Mouse (Mus musculus): Measurements from ENCODE around the gene Ly75. TPM values are rescaled to one million over a fixed set of nuclear protein-coding genes. Genes with fewer than 3 reads are reported as not detected.
A peak's percentile ranks its signal among the peaks of the same experiment; 100 is the strongest.

Gene Ly75
- 1.4 TPM in 2 replicates for polyA plus RNA-seq (2016; fragmentation: Nextera tagmentation; extraction: Ambion mirVana)

DNA sequence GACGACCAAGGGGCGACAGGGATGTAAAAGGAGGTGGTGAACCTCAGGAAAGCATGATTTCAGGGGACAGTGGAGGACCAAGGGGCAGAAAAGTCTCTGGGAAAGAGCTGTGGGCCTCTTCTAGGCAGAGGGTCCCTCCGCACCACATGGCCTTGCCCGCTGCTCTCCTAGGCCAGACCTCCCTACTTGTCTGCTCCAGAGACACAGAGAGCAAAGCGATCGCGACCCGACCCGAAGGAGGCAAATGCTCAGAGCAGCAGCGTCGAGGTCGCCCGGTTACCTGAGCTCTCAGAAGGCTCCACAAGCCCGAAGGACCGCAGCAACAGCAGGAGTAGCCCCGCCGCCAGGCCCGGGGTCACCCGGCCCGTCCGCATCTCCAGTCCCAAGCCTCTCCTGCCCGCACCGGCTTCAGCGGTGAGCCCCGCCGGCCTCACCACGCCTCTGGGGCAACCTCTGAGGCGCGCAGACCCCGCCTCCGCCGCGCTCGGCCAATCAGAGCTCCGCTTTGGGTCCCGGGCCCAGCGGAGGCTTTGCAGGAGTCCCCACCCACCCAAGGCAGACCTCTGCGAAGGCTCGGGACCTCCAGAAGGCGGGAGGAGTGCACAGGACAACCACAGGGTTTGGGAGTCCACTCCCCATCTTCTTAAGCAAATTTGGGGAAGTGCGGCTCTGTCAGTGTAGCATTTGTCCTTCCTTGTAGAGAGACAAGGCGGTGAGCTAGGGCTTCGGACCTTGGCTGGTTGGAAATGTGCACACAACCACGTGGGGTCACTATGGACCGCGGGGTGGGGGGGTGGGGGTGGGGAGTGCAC is at the start of gene Ly75:
Gene Ly75, minus strand, starts transcription at position 446 of the 812 bp plus-strand sequence.
- Histone ChIP-seq H3K4me1 (peaks cover 11% of the 10 kb centered on the region; the same call in 1 of the 2 replicates), H3K9me3 (no peaks in the 10 kb centered on the region), H3K27ac (replicated peaks) (no peak within 1 kb of the TSS)

DNA sequence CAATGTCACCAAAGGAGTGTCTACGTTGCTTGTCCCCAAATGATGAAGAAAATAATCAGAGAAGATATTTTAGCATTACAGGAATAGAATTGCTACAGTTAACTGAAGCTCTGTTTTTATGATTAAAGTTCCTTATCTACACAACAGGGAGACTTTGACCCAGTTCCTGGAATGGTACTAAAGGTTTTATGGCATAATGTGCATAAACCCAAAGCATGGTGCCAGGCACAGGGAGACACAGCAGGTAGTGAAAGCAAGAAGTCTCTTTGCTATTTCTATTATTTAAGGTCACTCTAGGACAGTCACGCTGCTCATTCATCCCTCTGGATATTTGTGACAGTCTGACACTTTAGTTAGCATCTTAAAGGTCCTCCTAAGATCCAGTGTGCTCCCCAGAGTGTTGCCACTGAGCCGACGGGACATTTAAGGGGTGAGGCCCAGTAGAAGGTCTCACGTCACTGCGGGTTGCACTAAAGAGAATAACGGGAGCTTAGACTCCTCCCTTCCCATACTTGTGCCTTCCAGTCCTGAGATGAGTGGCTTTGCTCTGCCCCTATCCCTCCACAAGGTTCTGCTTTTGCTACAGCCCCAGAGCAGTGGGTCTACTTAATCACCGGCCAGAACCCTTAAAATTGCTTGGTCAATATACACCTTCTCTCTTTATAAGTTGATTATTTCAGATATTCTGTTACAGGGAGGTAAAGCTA is 47.4 kb upstream of the Ly75 start:
- Histone ChIP-seq H3K27me3 (no peaks in the 10 kb centered on the region), H3K27ac (replicated peaks) (no peak overlapping the region), H3K36me3 (no peaks in the 10 kb centered on the region), H3K4me2 (replicated peaks) (no peak overlapping the region), H3K4me3 (no peak overlapping the region), H3K9me3 (no peaks in the 10 kb centered on the region), H3K9ac (replicated peaks) (no peak overlapping the region), H3K4me1 (no peaks in the 10 kb centered on the region)
- no peak for ATAC-seq (ENCODE audit: low FRiP score, low read depth)
- 78% methylated on average over 8 of the region's 8 CpGs for WGBS

More for the DNA sequence above, at the start of gene Ly75:
- 1% methylated on average over 46 of the region's 46 CpGs for WGBS
- Histone ChIP-seq H3K36me3 (no peaks in the 10 kb centered on the region), H3K9ac (replicated peaks) (peak within 1 kb of the TSS; percentile 59), H3K4me2 (replicated peaks) (peak within 1 kb of the TSS; percentile 83), H3K27me3 (peaks cover 32% of the 10 kb centered on the region), H3K4me3 (peak within 1 kb of the TSS; percentile 52)
- ATAC-seq (ENCODE audit: low FRiP score, low read depth) = peak; percentile 99

DNA sequence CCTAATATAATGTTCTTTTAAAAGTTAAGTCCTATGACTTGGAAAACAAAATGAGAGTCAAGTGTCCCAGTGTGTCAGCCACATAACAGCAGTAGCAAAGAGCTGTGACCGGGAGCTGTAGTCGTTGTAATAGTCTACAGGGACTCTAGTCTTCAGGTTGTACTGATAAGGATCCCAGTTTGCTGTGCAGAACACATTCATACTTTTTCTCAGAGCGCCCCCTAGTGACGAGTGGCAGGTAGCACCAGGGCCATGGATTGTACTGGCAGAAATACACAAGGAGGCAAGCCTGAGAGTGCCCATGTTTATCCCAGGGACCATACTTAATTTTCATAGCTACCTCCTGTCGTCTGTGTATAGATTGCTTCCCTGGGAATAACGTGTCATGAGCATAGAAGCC is 35.0 kb upstream of the Ly75 start:
- H3K4me2 ChIP-seq (replicated peaks) = no peak overlapping the region
- H3K9me3 ChIP-seq = no peaks in the 10 kb centered on the region
- peak; percentile 41; the same call in 1 of the 2 replicates for ATAC-seq (ENCODE audit: low FRiP score, low read depth)
- no peak overlapping the region for H3K4me3 ChIP-seq
- no peaks in the 10 kb centered on the region for H3K36me3 ChIP-seq
- no peaks in the 10 kb centered on the region for H3K4me1 ChIP-seq
- WGBS = 8% methylated on average over 6 of the region's 6 CpGs
- H3K9ac ChIP-seq (replicated peaks) = no peak overlapping the region
- H3K27ac ChIP-seq (replicated peaks) = no peak overlapping the region
- no peaks in the 10 kb centered on the region for H3K27me3 ChIP-seq

DNA sequence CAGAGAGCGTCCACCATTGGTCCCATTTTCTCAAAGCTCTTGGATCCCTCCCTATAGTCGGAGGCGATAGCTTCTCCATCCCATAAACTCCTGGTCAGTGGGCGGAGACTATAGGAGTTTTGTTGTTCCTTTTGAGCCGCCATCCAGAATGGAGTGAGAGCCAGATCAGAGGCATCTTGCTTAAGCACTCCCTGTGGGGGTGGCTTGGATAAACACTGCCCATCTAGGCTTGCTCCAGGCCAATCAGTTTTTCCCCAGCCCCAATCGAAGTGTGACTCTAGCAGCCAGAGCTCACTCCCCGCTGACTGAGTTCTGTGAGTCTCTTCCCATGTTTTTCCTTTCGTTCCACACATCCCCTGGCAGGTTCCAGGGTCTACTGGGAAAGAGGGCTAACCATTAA is 31.2 kb upstream of the Ly75 start:
- Histone ChIP-seq H3K9me3 (no peaks in the 10 kb centered on the region), H3K4me3 (no peak overlapping the region), H3K4me1 (no peaks in the 10 kb centered on the region), H3K27me3 (no peaks in the 10 kb centered on the region), H3K9ac (replicated peaks) (no peak overlapping the region), H3K27ac (replicated peaks) (no peak overlapping the region), H3K36me3 (no peaks in the 10 kb centered on the region), H3K4me2 (replicated peaks) (no peak overlapping the region)
- no peak for ATAC-seq (ENCODE audit: low FRiP score, low read depth)
- 55% methylated on average over 8 of the region's 8 CpGs for WGBS

DNA sequence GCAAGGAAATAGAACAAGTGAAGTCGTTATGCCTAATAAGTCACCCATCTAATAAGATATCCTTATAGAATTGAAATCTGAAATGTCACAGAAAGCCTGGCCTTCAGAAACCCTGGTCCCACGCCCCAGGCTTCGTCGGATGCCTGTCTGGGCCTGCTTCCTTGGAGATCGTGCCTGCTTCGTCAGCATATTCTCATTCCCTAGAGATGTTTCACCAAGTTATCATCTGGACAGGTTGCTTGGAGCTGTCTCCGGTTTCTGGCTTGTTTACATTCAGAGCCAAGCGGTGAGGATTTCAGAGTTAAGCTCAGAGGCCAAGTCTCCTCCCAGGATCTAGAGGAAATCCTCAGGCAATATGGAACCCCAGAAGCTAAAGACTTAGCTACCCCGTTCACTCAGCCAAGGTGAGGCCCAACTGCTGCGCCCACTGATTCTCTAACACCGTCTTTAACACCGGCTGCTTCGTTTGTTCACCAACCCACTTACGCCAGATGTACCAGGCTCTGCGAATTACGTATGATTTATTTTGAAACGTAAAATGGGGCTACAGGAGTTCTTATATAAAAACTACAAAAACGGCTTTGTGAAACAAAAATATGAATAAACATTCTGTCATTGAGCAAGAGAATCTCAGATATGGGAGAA is 30.0 kb upstream of the Ly75 start:
- Histone ChIP-seq H3K4me2 (replicated peaks) (no peak overlapping the region), H3K4me3 (no peak overlapping the region), H3K27me3 (no peaks in the 10 kb centered on the region), H3K4me1 (no peaks in the 10 kb centered on the region), H3K27ac (replicated peaks) (no peak overlapping the region), H3K9me3 (no peaks in the 10 kb centered on the region), H3K36me3 (no peaks in the 10 kb centered on the region), H3K9ac (replicated peaks) (no peak overlapping the region)
- no peak for ATAC-seq (ENCODE audit: low FRiP score, low read depth)
- WGBS = 85% methylated on average over 18 of the region's 18 CpGs

DNA sequence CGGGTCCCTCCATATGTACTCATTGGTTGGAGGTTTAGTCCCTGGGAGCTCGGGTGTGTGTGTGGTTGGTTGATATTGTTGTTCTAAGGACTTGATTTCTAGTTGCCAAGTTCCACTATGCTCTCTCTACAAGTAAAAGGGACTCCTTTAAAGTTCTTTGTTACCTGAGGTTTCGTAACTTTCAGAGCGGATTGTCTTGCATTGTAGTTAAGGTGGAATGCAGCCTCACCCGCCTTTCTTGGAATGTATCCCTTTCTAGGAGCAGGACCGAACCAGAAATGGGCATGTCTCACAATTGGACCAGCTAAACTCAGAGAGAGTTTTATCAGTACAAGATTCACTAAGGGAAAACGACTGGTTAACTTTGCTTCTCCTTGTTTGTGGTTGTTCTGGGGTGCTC is 28.1 kb upstream of the Ly75 start:
- no peak overlapping the region for H3K4me3 ChIP-seq
- no peak overlapping the region for H3K9ac ChIP-seq (replicated peaks)
- WGBS = 84% methylated on average over 7 of the region's 7 CpGs
- H3K27ac ChIP-seq (replicated peaks) = no peak overlapping the region
- no peaks in the 10 kb centered on the region for H3K27me3 ChIP-seq
- no peaks in the 10 kb centered on the region for H3K9me3 ChIP-seq
- H3K36me3 ChIP-seq = no peaks in the 10 kb centered on the region
- no peak for ATAC-seq (ENCODE audit: low FRiP score, low read depth)
- H3K4me2 ChIP-seq (replicated peaks) = no peak overlapping the region
- H3K4me1 ChIP-seq = no peaks in the 10 kb centered on the region

DNA sequence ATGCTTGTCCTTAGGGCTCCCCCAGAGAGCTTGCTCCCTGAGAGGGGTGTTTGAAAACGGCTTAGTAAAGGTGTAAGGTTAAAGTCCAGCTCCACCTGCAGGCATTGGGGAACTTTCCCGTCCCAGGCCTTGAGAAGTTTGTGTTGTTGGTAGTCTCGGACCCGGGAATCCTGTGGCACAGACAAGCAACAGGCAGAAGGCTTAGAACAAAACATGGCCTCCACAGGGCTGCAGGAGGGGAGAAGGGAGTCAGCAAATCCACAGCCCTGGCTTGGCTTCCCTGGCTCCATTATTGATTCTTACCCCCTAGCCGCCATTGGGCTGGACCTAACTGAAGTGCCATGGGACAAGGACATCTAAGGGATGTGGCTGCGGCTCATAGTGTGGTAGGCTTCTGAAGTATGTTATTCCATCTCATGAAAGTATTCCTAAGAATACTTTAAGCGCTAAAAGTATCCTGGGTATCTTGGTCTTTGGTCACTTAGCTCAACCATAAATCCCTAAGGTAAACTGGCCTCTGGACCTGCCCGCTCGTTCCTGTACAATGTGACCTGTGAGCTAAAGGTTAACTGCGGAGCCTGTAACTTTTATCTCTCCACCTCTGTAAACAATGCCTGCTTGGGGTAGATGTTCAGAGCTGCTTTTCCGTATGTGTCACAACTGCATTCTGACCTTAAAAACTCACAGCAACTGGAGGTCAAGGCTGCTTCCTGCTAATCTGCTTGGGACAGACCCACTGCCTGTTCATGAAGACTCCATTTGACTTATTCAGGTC is 27.1 kb upstream of the Ly75 start:
- H3K36me3 ChIP-seq = no peaks in the 10 kb centered on the region
- no peaks in the 10 kb centered on the region for H3K4me1 ChIP-seq
- no peak overlapping the region for H3K9ac ChIP-seq (replicated peaks)
- no peaks in the 10 kb centered on the region for H3K9me3 ChIP-seq
- H3K4me3 ChIP-seq = no peak overlapping the region
- no peak overlapping the region for H3K27ac ChIP-seq (replicated peaks)
- no peak overlapping the region for H3K4me2 ChIP-seq (replicated peaks)
- H3K27me3 ChIP-seq = no peaks in the 10 kb centered on the region
- no peak for ATAC-seq (ENCODE audit: low FRiP score, low read depth)
- WGBS = 79% methylated on average over 11 of the region's 11 CpGs

DNA sequence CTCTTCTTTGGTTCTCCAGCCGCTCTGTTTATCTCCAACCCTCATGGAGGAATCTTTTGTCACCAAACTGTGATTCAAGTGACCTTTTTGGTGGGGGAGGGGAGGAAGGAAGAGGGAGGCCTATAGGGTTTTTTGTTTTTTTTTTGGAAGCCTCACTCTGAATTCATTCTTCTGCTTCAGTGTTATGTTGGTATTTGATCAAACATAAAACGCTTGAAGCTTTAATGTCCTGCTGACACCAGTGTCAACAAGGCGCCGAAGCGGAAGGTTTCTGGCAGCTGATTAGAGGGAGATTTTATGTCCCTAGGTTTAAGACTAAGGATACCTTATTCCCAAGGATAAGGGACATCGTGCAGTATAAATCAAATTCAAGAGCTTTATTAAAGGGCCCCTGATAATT is 26.1 kb upstream of the Ly75 start:
- no peak for ATAC-seq (ENCODE audit: low FRiP score, low read depth)
- Histone ChIP-seq H3K36me3 (no peaks in the 10 kb centered on the region), H3K4me3 (no peak overlapping the region), H3K27ac (replicated peaks) (no peak overlapping the region), H3K4me2 (replicated peaks) (no peak overlapping the region), H3K27me3 (no peaks in the 10 kb centered on the region), H3K4me1 (no peaks in the 10 kb centered on the region), H3K9ac (replicated peaks) (no peak overlapping the region), H3K9me3 (no peaks in the 10 kb centered on the region)
- WGBS = 52% methylated on average over 6 of the region's 6 CpGs

DNA sequence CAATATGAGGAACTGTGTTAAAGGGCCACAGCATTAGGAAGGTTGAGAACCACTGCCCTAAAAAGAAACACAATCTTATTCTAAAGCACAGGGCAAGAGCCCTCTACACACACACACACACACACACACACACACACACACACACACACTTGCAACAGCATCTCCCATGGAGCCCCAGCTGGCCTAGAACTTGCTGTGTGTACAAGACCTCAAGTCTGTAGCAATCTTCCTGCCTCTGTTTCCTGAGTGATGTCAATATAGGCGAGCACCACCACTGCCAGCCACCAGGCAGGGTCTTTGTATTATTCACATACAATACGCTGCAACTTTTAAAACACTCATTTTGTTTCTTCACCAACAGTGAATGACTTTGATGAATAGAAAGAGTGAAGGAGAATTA is 24.3 kb upstream of the Ly75 start:
- H3K4me1 ChIP-seq = no peaks in the 10 kb centered on the region
- H3K4me2 ChIP-seq (replicated peaks) = no peak overlapping the region
- H3K27me3 ChIP-seq = no peaks in the 10 kb centered on the region
- H3K36me3 ChIP-seq = no peaks in the 10 kb centered on the region
- H3K9ac ChIP-seq (replicated peaks) = no peak overlapping the region
- no peak overlapping the region for H3K27ac ChIP-seq (replicated peaks)
- H3K4me3 ChIP-seq = no peak overlapping the region
- H3K9me3 ChIP-seq = no peaks in the 10 kb centered on the region
- 87% methylated on average over 2 of the region's 2 CpGs for WGBS
- ATAC-seq (ENCODE audit: low FRiP score, low read depth) = no peak

DNA sequence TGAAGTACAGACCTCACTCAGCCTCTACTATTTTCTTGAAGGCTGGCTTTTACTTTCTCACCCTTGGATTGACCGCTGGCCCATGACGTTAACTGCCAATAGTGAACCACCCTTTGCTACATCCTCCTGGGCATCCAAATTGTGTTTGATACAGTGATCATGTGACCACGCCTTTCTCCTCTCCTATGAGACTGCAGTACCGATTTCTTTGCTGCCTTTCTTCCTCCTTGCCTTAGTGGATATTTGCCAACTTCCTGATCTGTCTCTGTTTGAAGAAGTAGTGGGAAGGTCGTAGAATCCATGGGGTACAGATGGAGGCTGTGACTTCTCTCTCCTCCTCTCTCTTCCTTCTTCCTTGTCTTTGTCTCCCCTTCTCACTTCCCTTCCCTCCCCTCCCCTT is 22.3 kb upstream of the Ly75 start:
- Histone ChIP-seq H3K4me2 (replicated peaks) (no peak overlapping the region), H3K4me3 (no peak overlapping the region), H3K4me1 (no peaks in the 10 kb centered on the region), H3K27ac (replicated peaks) (no peak overlapping the region), H3K27me3 (no peaks in the 10 kb centered on the region), H3K36me3 (no peaks in the 10 kb centered on the region), H3K9ac (replicated peaks) (no peak overlapping the region), H3K9me3 (no peaks in the 10 kb centered on the region)
- ATAC-seq (ENCODE audit: low FRiP score, low read depth) = no peak
- whole genome bisulfite sequencing = 90% methylated on average over 5 of the region's 5 CpGs

DNA sequence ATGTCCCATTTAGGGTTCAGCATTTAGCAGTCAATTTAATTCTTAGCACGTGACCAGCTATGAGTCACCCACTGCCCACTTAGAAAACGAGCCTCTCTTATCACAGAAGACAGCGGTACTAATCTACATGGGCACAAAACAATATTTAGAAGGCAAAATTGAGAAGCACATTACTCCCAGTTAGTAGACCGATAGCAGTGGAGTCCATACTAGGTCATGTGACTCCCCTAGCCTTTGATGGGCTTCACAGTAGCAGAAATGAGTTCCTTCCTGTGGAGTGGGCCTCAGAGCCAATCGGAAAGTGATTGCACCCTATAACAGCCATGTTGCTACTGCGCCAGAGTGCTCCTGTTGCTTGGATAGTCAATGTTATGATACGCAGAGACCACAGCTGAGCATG is 21.7 kb upstream of the Ly75 start:
- WGBS = 95% methylated on average over 7 of the region's 7 CpGs
- Histone ChIP-seq H3K27ac (replicated peaks) (no peak overlapping the region), H3K27me3 (no peaks in the 10 kb centered on the region), H3K9me3 (no peaks in the 10 kb centered on the region), H3K4me2 (replicated peaks) (no peak overlapping the region), H3K36me3 (no peaks in the 10 kb centered on the region), H3K9ac (replicated peaks) (no peak overlapping the region), H3K4me1 (no peaks in the 10 kb centered on the region), H3K4me3 (no peak overlapping the region)
- no peak for ATAC-seq (ENCODE audit: low FRiP score, low read depth)

Measured in midbrain, embryonic 12.5 days (tissue).